Mouse (Mus musculus): ENCODE measurements around the gene 1700001P01Rik. TPM values are rescaled to one million over a fixed set of nuclear protein-coding genes. Genes with fewer than 3 reads are reported as not detected.
"Not testable (repeated sequence)": the region's sequence is repeated elsewhere in the genome, so short reads cannot be mapped to it uniquely, and the experiment has no call there.

1700001P01Rik gene
- polyA plus RNA-seq, 1 experiment from 2014 or later, result not detected

DNA sequence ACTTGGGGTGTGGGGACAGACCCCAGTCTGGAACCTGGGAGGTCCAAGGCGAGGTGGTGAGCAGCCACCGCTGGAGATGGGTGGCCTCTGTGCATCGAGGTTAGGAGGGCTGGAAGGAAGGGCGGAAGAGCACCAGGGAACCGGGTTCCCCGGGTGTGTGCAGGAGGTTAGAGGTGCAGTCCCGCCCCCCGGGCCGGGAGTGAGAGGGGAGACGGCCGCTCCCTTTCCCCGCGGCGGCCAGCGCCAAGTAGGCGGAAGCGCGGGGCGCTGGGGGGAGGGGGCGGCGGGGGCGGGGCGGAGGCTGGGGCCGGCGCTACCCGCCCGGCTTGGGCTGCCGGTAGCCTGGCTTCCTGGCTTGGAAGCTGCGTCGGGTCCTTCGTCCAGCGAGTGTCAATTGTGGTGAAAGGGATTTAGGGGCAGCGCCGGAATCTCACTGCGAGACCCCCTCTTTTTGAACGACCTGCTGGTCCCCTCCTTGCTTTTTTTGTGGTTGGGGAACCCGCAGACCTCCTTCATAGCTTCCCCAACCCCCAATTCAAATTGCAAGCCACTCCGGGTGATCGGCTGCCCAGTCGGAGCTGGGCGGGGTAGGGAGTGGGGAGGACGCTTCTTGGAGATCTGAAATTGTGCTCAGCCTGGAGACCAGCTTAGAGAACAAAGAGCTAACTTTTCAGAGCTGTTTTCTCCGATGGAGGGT, 24.4 kb upstream of the 1700001P01Rik start:
- H3K36me3 ChIP-seq (ENCODE audit: control insufficient read depth, insufficient read depth, low read length), result no peaks in the 10 kb centered on the region
- H3K4me3 ChIP-seq (replicated peaks; ENCODE audit: low read length), result peak overlapping the region; percentile 97
- H3K27ac ChIP-seq (ENCODE audit: low read length), result peak overlapping the region; percentile 99
- H3K4me1 ChIP-seq (ENCODE audit: control insufficient read depth, insufficient read depth, low read length), result peaks cover 34% of the 10 kb centered on the region
- H3K9me3 ChIP-seq (replicated peaks; ENCODE audit: control insufficient read depth, low read length), result no peaks in the 10 kb centered on the region
- H3K9ac ChIP-seq (ENCODE audit: low read length), result peak overlapping the region; percentile 96
- under 1% methylated on average over 31 of the region's 43 CpGs for WGBS
- ATAC-seq (ENCODE audit: insufficient read depth, low FRiP score), result peak; percentile 75
- peak overlapping the region; percentile 74 for H3K4me2 ChIP-seq (ENCODE audit: low read depth, low read length)
- H3K27me3 ChIP-seq (ENCODE audit: control insufficient read depth, insufficient read depth, low read length), result no peaks in the 10 kb centered on the region

DNA sequence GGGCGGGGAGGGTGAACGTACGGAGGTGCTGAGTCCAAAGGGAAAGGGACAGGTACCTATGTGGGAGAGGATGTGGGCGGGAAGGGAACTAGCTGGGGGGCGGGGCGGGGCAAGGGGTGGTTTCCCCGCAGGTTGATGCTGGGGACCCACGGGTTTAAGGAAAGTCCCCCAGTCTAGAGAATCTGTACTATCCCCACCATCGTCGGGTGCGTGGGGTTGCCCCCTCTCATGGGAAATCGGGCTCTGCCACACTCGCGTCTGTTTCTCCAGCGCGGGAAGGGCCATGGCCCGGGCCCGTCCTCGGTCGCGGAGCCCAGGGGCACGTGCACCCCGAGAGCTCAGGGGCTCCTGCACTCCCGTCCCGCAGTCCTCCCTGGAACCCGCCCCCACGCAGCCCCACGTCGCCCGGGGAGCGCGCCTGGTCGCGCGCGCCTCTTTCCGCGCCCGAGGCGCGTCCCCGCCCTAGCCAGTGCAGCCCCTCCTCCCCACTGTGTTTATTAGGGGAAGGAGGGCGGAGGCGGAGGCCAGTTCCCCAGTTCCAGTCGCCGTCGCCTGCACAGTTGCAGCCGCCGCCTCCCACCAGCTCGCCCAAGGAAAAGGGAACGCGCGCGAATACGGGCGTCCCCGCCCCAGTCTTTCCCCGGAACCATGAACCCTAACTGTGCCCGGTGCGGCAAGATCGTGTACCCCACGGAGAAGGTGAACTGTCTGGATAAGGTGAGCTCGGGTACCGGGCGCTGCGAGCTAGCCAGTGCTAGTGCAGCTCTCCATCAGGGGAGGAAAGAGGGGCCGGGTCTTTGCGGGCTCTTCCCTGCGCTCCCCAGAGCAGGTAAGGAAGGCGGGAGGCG, 23.7 kb upstream of the 1700001P01Rik start:
- Histone ChIP-seq H3K27ac (ENCODE audit: low read length) (peak overlapping the region; percentile 99), H3K9ac (ENCODE audit: low read length) (peak overlapping the region; percentile 96), H3K9me3 (replicated peaks; ENCODE audit: control insufficient read depth, low read length) (no peaks in the 10 kb centered on the region), H3K4me2 (ENCODE audit: low read depth, low read length) (peak overlapping the region; percentile 74), H3K4me1 (ENCODE audit: control insufficient read depth, insufficient read depth, low read length) (peaks cover 26% of the 10 kb centered on the region), H3K36me3 (ENCODE audit: control insufficient read depth, insufficient read depth, low read length) (no peaks in the 10 kb centered on the region), H3K27me3 (ENCODE audit: control insufficient read depth, insufficient read depth, low read length) (no peaks in the 10 kb centered on the region), H3K4me3 (replicated peaks; ENCODE audit: low read length) (peak overlapping the region; percentile 97)
- ATAC-seq (ENCODE audit: insufficient read depth, low FRiP score), result peak; percentile 83
- WGBS, result under 1% methylated on average over 71 of the region's 71 CpGs

DNA sequence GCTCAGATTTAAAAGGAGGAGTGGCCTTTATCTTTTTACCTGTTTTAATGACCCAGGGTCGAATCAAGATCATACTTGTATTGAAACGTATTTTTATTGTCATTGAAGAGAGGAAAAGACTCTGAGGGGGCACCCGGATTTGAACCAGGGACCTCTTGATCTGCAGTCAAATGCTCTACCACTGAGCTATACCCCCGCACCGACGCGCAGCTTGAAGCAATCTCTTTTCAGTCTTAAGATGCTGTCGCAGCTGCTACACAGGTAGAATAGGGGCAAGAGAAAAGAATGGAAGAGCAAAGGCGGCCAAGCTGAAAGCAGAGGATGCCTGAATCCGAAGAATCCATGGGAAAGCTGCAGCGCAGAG, 23.0 kb upstream of the 1700001P01Rik start, which contains the start of gene Lasp1:
Lasp1 (plus strand) TSS at position 219 of the 364 bp plus-strand sequence.
- under 1% methylated on average over 11 of the region's 11 CpGs for WGBS
- Histone ChIP-seq H3K4me3 (replicated peaks; ENCODE audit: low read length) (peak within 1 kb of the TSS; percentile 97), H3K9ac (ENCODE audit: low read length) (peak within 1 kb of the TSS; percentile 96), H3K4me2 (ENCODE audit: low read depth, low read length) (peak within 1 kb of the TSS; percentile 74), H3K9me3 (replicated peaks; ENCODE audit: control insufficient read depth, low read length) (no peaks in the 10 kb centered on the region), H3K36me3 (ENCODE audit: control insufficient read depth, insufficient read depth, low read length) (no peaks in the 10 kb centered on the region), H3K27ac (ENCODE audit: low read length) (peak within 1 kb of the TSS; percentile 99), H3K27me3 (ENCODE audit: control insufficient read depth, insufficient read depth, low read length) (no peaks in the 10 kb centered on the region), H3K4me1 (ENCODE audit: control insufficient read depth, insufficient read depth, low read length) (peaks cover 20% of the 10 kb centered on the region)
- ATAC-seq (ENCODE audit: insufficient read depth, low FRiP score), result peak; percentile 35; the same call in 1 of the 2 replicates

DNA sequence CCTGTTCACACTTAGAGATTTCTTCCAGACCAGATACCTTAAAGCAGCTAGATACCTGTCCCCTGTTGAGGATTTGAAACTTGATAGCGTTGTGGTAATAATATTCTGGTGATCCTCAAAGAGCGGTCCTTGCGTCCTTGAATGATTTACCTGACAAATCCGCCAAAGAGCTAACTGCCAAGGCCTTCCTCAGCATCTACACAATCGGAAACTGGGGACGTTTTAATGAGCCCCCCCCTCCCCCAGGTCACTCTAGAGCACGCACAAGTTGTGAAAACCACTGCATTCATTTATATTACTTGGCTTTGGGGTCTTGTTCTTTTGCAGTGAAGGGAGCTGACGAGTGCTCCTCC, 22.3 kb upstream of the 1700001P01Rik start:
- H3K27ac ChIP-seq (ENCODE audit: low read length), result 0 out of 2 replicates have a peak overlapping the region, but pooled peaks have one; percentile 1
- no peak for ATAC-seq (ENCODE audit: insufficient read depth, low FRiP score)
- peak overlapping the region; percentile 74 for H3K4me2 ChIP-seq (ENCODE audit: low read depth, low read length)
- peaks cover 18% of the 10 kb centered on the region for H3K4me1 ChIP-seq (ENCODE audit: control insufficient read depth, insufficient read depth, low read length)
- 0 out of 2 replicates have a peak overlapping the region, but pooled peaks have one; percentile 14 for H3K9ac ChIP-seq (ENCODE audit: low read length)
- H3K4me3 ChIP-seq (replicated peaks; ENCODE audit: low read length), result peak overlapping the region; percentile 97; the same call in 1 of the 2 replicates
- H3K36me3 ChIP-seq (ENCODE audit: control insufficient read depth, insufficient read depth, low read length), result no peaks in the 10 kb centered on the region
- H3K27me3 ChIP-seq (ENCODE audit: control insufficient read depth, insufficient read depth, low read length), result no peaks in the 10 kb centered on the region
- 47% methylated on average over 8 of the region's 8 CpGs for WGBS
- H3K9me3 ChIP-seq (replicated peaks; ENCODE audit: control insufficient read depth, low read length), result no peaks in the 10 kb centered on the region

DNA sequence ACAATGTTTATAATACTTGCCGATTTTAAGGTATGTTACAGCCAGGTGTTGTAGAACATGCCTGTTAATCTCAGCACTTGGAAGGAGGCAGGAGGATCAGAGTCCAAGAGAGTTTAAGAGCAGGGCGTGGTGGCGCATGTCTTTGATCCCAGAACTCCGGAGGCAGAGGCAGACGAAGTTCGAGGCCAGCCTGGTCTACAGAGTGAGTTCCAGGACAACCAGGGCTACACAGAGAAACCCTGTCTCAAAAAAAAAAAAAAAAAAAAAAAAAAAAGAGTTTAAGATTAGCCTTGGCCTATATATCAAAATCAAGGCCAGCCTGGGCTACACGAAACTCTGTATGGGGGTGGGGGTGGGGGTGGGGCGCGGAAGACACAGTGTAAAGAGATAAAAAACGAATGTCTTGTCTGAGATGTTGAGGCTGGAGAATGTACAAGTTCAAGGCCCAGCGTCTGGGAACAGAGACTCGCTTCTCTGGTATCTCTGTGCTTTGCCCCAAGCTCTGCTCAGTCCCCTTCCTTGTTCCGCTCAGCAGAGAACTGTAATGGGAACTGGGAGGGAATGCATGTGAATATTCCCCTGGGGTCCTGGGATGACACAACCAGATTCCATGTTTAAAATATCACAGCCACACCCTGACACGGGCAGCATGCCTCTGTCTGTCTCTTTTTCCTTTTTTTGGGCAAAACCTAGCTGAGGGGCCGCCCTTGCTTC, 21.8 kb upstream of the 1700001P01Rik start:
- Histone ChIP-seq H3K27me3 (ENCODE audit: control insufficient read depth, insufficient read depth, low read length) (no peaks in the 10 kb centered on the region), H3K4me3 (replicated peaks; ENCODE audit: low read length) (no peak overlapping the region), H3K27ac (ENCODE audit: low read length) (no peak overlapping the region), H3K9ac (ENCODE audit: low read length) (0 out of 2 replicates have a peak overlapping the region, but pooled peaks have one; percentile 14), H3K4me2 (ENCODE audit: low read depth, low read length) (peak overlapping the region; percentile 74; the same call in 1 of the 2 replicates), H3K4me1 (ENCODE audit: control insufficient read depth, insufficient read depth, low read length) (peaks cover 15% of the 10 kb centered on the region), H3K9me3 (replicated peaks; ENCODE audit: control insufficient read depth, low read length) (no peaks in the 10 kb centered on the region), H3K36me3 (ENCODE audit: control insufficient read depth, insufficient read depth, low read length) (no peaks in the 10 kb centered on the region)
- WGBS, result 59% methylated on average over 15 of the region's 15 CpGs
- no peak for ATAC-seq (ENCODE audit: insufficient read depth, low FRiP score)

DNA sequence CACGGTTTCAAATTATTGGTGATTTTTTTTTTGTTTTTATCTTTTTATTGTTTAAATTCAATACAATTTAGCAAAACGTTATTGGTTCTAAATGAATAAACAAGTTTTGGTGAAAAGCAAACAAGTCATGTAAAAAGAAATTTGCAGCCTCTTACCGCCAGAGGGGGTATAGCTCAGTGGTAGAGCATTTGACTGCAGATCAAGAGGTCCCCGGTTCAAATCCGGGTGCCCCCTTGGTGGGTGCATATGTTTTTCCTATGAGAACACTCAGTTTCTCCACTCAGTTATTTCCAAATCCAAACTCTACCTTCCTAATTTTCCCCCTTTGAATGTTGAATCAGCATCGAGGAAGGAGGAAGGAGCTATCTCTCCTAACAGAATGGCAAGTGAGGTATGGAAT, 21.2 kb upstream of the 1700001P01Rik start:
- no peak for ATAC-seq (ENCODE audit: insufficient read depth, low FRiP score)
- no peak overlapping the region for H3K4me2 ChIP-seq (ENCODE audit: low read depth, low read length)
- no peaks in the 10 kb centered on the region for H3K9me3 ChIP-seq (replicated peaks; ENCODE audit: control insufficient read depth, low read length)
- H3K27me3 ChIP-seq (ENCODE audit: control insufficient read depth, insufficient read depth, low read length), result no peaks in the 10 kb centered on the region
- peaks cover 10% of the 10 kb centered on the region for H3K4me1 ChIP-seq (ENCODE audit: control insufficient read depth, insufficient read depth, low read length)
- H3K4me3 ChIP-seq (replicated peaks; ENCODE audit: low read length), result no peak overlapping the region
- no peaks in the 10 kb centered on the region for H3K36me3 ChIP-seq (ENCODE audit: control insufficient read depth, insufficient read depth, low read length)
- H3K9ac ChIP-seq (ENCODE audit: low read length), result no peak overlapping the region
- no peak overlapping the region for H3K27ac ChIP-seq (ENCODE audit: low read length)
- 6% methylated on average over 6 of the region's 6 CpGs for WGBS

DNA sequence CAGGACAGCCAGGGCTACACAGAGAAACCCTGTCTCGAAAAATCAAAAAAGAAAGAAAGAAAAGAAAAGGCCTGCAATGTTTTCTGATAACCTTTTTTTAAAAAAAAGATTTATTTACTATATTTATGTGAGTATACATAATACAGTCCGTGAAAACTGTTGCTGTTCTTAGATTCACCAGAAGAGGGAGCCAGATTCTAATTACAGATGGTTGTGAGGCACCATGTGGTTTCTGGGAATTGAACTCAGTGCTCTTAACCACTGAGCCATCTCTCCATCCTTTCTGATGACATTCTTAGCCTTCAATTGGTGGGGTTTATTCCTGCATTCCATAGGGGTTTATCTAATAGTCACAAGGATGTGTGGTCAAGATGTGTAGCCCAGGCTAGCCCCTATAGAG, 17.4 kb upstream of the 1700001P01Rik start:
- Histone ChIP-seq H3K4me2 (ENCODE audit: low read depth, low read length) (no peak overlapping the region), H3K4me3 (replicated peaks; ENCODE audit: low read length) (no peak overlapping the region), H3K36me3 (ENCODE audit: control insufficient read depth, insufficient read depth, low read length) (no peaks in the 10 kb centered on the region), H3K9ac (ENCODE audit: low read length) (no peak overlapping the region), H3K27me3 (ENCODE audit: control insufficient read depth, insufficient read depth, low read length) (no peaks in the 10 kb centered on the region), H3K27ac (ENCODE audit: low read length) (no peak overlapping the region), H3K4me1 (ENCODE audit: control insufficient read depth, insufficient read depth, low read length) (no peaks in the 10 kb centered on the region), H3K9me3 (replicated peaks; ENCODE audit: control insufficient read depth, low read length) (no peaks in the 10 kb centered on the region)
- WGBS, result 18% methylated on average over 2 of the region's 2 CpGs
- ATAC-seq (ENCODE audit: insufficient read depth, low FRiP score), result no peak

DNA sequence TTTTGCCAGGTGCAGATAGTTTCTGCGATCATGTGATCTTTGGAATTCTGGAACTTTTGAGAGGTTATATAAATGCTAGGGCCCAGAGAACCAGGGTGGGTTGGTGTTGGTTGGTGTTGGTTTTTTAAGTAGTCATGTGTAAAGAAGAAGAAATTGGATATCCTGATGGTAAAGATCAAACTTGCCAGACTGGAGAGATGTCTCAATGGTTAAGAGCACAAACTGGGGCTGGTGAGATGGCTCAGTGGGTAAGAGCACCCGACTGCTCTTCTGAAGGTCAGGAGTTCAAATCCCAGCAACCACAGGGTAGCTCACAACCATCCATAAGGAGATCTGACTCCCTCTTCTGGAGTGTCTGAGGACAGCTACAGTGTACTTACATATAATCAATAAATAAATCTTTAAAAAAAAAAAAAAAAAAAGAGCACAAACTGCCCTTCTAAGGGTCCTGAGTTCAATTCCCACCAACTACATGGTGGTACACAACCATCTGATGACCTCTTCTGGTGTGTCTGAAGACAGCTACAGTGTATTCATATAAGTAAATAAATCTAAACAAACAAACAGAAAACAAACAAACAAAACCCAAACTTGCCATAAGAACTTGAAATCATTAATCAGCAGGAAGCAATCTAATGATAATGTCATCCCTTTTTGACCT, 15.2 kb upstream of the 1700001P01Rik start:
- not testable (repeated sequence) for H3K4me2 ChIP-seq (ENCODE audit: low read depth, low read length); H3K9ac ChIP-seq (ENCODE audit: low read length); H3K27me3 ChIP-seq (ENCODE audit: control insufficient read depth, insufficient read depth, low read length); H3K4me3 ChIP-seq (replicated peaks; ENCODE audit: low read length); H3K36me3 ChIP-seq (ENCODE audit: control insufficient read depth, insufficient read depth, low read length); H3K9me3 ChIP-seq (replicated peaks; ENCODE audit: control insufficient read depth, low read length); H3K27ac ChIP-seq (ENCODE audit: low read length); H3K4me1 ChIP-seq (ENCODE audit: control insufficient read depth, insufficient read depth, low read length); ATAC-seq (ENCODE audit: insufficient read depth, low FRiP score)
- WGBS, result 72% methylated on average over 2 of the region's 2 CpGs

Measured in stomach, embryonic 16.5 days (tissue).